Mouse (Mus musculus) cortical plate, adult 2 months (tissue): ENCODE measurements around the gene Thbs2. TPM values are rescaled to one million over a fixed set of nuclear protein-coding genes. Genes with fewer than 3 reads are reported as not detected.

Source experiments
- H3K27ac ChIP-seq: fragments of 200-500 bp; 2 replicates; pipeline ENCODE4 v1.5.1; 2012; ENCODE audit warnings: low read length, control low read depth, inconsistent platforms; ENCODE audit not compliant: insufficient read depth
- H3K4me1 ChIP-seq: fragments of 200-500 bp; 2 replicates; pipeline ENCODE4 v1.6.1; 2011; ENCODE audit warnings: low read length; ENCODE audit not compliant: control insufficient read depth, insufficient read depth
- H3K4me3 ChIP-seq: fragments of 200-500 bp; 2 replicates; pipeline ENCODE4 v1.5.1; 2011; ENCODE audit warnings: mild to moderate bottlenecking, low read length, control low read depth; ENCODE audit not compliant: insufficient read depth
- CTCF ChIP-seq: fragments of 200-500 bp; IDR thresholded peaks from 2 replicates; pipeline ENCODE4 v1.5.1; 2011; ENCODE audit warnings: mild to moderate bottlenecking, control low read depth, low read length; ENCODE audit not compliant: insufficient read depth; ENCODE audit errors: extremely low read depth
- POLR2A ChIP-seq: fragments of 200-500 bp; IDR thresholded peaks from 2 replicates; pipeline ENCODE4 v1.6.1; 2011; ENCODE audit warnings: mild to moderate bottlenecking, low read length, control low read depth; ENCODE audit not compliant: insufficient read depth; ENCODE audit errors: extremely low read depth
- polyA plus RNA-seq: library from polyadenylated mRNA; depleted of rRNA; stranded (reverse); fragments of >200 nt; gene quantifications from 2 replicates; pipeline ENCODE4 v1.2.3, GENCODE M21; 2012; rRNA removed

Gene Thbs2
- polyA plus RNA-seq, 1 experiment: 4.5 TPM

DNA sequence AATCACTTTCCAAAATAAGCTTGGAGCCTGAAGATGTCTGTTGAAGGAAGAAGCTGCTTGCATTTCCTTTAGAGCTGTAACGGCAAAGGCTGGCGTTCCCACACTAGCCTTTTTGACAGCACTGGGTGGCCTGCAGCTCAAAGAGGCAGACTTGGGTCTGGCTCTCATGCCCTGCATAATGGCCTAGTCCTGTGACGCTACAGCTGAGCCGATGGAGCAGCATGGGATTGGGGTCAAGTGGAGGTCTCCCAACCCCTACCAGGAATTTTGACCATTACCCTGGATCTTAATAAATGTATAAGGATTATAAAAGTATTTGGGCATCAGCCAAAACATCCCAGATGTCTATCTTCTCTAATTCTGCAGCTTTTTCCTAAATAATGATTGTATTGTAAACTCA is 75.0 kb downstream of the Thbs2 start:
- Histone ChIP-seq H3K4me1 (no peaks in the 10 kb centered on the region), H3K4me3 (no peak overlapping the region), H3K27ac (no peak overlapping the region)
- no peak for TF ChIP-seq CTCF
- TF ChIP-seq POLR2A: no peak

Other genes starting within 250 kb of the Thbs2 start
- gene Wdr27, start 248.9 kb upstream of the Thbs2 start, polyA plus RNA-seq: 5.1 and 6.0 TPM in 2 replicates
- gene 1600012H06Rik, start 248.9 kb upstream of the Thbs2 start, polyA plus RNA-seq: 16.6 and 17.3 TPM in 2 replicates